ENCODE assay signal across 10 mouse cellular contexts in the genomic region with DNA sequence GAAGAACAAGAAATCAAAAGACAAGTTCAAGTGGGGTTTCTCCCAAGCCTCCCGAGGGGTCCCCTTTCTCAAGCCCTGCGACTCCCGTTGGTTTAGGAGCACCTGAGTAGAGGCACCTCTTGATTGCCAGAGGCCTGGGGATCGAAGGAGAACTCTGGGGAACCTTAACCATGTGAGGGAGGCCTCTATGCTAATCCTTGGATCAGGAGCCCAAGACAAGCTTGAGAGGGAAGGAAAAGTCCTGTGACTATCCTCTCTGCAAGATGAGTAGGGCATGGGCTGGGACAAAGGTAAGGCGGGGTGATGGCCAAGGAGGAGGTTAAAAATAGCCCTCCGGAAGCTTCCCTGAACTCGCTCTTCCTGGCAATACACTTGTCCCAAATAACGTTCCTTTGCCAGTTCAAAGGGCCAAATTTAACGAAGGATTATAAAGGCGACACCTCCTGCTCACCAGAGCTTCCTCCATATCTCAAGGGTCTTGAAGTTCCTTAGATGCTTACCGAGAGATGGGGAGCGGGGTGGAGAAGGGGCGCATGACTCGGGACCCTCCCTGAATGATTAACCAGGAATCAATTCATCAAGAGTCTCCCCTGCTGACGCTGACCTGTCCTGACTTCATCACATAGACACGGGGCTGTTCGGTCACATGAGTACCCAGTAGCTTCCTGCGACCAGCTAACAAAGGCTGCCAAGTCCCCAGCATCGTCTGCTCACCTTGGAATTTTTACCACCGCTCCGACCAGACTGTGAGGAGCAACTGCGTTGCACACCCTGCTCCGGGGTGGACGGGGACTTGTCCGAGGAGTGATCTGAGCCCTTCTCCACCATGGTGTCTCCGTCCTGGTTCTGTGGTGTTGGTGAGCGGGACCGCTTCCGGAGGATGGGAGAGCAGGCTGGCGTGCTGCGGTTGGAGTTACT.
DNase-seq lines count a peak whose midpoint lies in the region; ATAC-seq and TF ChIP-seq lines count a peak whose summit lies in the region.
"Had no signal": no experiment of that assay in that cellular context is flagged by ENCODE, and none has a peak within 500 bp of the region (broad histone marks: within the 10 kb centered on the region; RNA-seq: fewer than 3 reads in every experiment).

No protein-coding gene starts in this region.

- H3K9ac ChIP-seq in limb, embryonic 12.5 days (replicated peaks) = no peak overlapping the region
- H3K9ac ChIP-seq: embryonic facial prominence, embryonic 13.5 days; lung, embryonic 15.5 days had no signal

- H3K27me3 ChIP-seq in limb, embryonic 12.5 days = no peaks in the 10 kb centered on the region
- no peaks in the 10 kb centered on the region for H3K27me3 ChIP-seq in limb, embryonic 10.5 days (ENCODE audit: low read depth, poor library complexity, severe bottlenecking)
- H3K27me3 ChIP-seq: embryonic facial prominence, embryonic 13.5 days; lung, embryonic 15.5 days had no signal

- 84% methylated on average over 31 of the region's 31 CpGs for WGBS in limb, embryonic 12.5 days
- WGBS in limb, embryonic 10.5 days = 85% methylated on average over 31 of the region's 31 CpGs

- no peak for TF ChIP-seq CTCF in gastrocnemius, adult 2 months (IDR thresholded peaks at IDR 0.05)

- no peaks in the 10 kb centered on the region for H3K4me1 ChIP-seq in limb, embryonic 12.5 days (replicated peaks)
- H3K4me1 ChIP-seq in limb, embryonic 10.5 days = peaks cover 3% of the 10 kb centered on the region; the same call in 1 of the 2 replicates
- H3K4me1 ChIP-seq: embryonic facial prominence, embryonic 13.5 days; lung, embryonic 15.5 days had no signal

- intact Hi-C loops in gastrocnemius, adult 2 months (cut with DNase I) = loop anchor here (5.0 kb wide), 1 partner anchor 59 kb away; no protein-coding TSS in a partner anchor

- peak overlapping the region; percentile 52 for H3K4me3 ChIP-seq in gastrocnemius, adult 2 months
- H3K4me3 ChIP-seq in limb, embryonic 12.5 days (replicated peaks) = no peak overlapping the region
- H3K4me3 ChIP-seq in limb, embryonic 10.5 days = no peak overlapping the region
- H3K4me3 ChIP-seq: embryonic facial prominence, embryonic 13.5 days; lung, embryonic 15.5 days had no signal

- peak overlapping the region; percentile 74 for H3K27ac ChIP-seq in gastrocnemius, adult 2 months
- no peak overlapping the region for H3K27ac ChIP-seq in limb, embryonic 12.5 days
- H3K27ac ChIP-seq in limb, embryonic 10.5 days = no peak overlapping the region
- H3K27ac ChIP-seq: embryonic facial prominence, embryonic 13.5 days; lung, embryonic 15.5 days had no signal

- no peak overlapping the region for H3K4me2 ChIP-seq in limb, embryonic 12.5 days
- H3K4me2 ChIP-seq: embryonic facial prominence, embryonic 13.5 days; liver, embryonic 11.5 days; lung, embryonic 15.5 days had no signal

- peak; percentile 51 for DNase-seq in gastrocnemius, adult 2 months
- DNase-seq in gastrocnemius, postnatal 10 days = no peak
- no peak for DNase-seq in limb, embryonic 10.5 days (ENCODE audit: low spot score)
- DNase-seq in cerebellum, adult 11-12 months = peak; percentile 79
- peak; percentile 68 for DNase-seq in yolk sac, embryonic 10.5 days (ENCODE audit: low spot score)
- DNase-seq in Muller cell, postnatal 12 days (ENCODE audit: inconsistent ontology term) = no peak

- 0 out of 2 replicates have a peak, but pooled peaks have one; percentile 21 for ATAC-seq in limb, embryonic 12.5 days (ENCODE audit: insufficient number of reproducible peaks, insufficient read depth, low FRiP score, low TSS enrichment, low read depth)

- no peaks in the 10 kb centered on the region for H3K36me3 ChIP-seq in limb, embryonic 12.5 days
- no peaks in the 10 kb centered on the region for H3K36me3 ChIP-seq in limb, embryonic 10.5 days
- H3K36me3 ChIP-seq: embryonic facial prominence, embryonic 13.5 days; lung, embryonic 15.5 days had no signal

- no peaks in the 10 kb centered on the region for H3K9me3 ChIP-seq in limb, embryonic 12.5 days
- no peaks in the 10 kb centered on the region for H3K9me3 ChIP-seq in limb, embryonic 10.5 days (replicated peaks)
- H3K9me3 ChIP-seq: embryonic facial prominence, embryonic 13.5 days; lung, embryonic 15.5 days had no signal

Comparison
In these comparisons a context has a peak if more than half of its experiments do, and no peak if none do; other contexts are left out.
1. DNase-seq: peak in gastrocnemius, adult 2 months (single experiment), cerebellum, adult 11-12 months (single experiment) and yolk sac, embryonic 10.5 days (single experiment); none in gastrocnemius, postnatal 10 days (single experiment), limb, embryonic 10.5 days (single experiment) and Muller cell, postnatal 12 days (single experiment).